Mouse (Mus musculus): ENCODE measurements at regions not wholly inside any gene's neighbourhood (a gene's known extent, or its start where the extent isn't known, plus 50 kb on each side); places are given as distances from the start of the nearest gene placed in this dataset.

DNA sequence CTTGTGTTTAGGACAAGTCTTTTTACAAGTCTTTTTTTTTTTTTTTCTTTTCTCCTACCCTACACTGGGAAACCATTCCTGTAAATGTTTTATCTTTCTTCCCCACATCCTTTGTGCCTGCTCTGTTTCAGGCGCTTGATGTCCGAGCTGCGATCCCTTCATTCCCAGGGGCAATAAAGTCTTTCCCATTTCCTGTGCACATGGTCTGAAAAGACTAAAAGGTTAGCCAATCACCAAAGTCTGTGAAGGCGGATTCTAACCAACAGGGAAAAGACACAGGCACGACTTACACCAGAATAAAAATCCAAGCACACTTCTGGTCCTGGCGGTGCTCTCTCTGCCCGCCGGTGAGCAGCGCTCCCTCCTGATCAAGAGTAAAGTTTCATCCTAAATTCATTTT, 135.3 kb upstream of the Slc38a2 start:
- H3K4me3 ChIP-seq (ENCODE audit: insufficient read depth, poor library complexity, severe bottlenecking) = no peak overlapping the region
- no peak overlapping the region for H3ac ChIP-seq (ENCODE audit: control insufficient read depth, insufficient read length, low read depth)
- no peaks in the 10 kb centered on the region for H3K79me2 ChIP-seq (ENCODE audit: control insufficient read depth, insufficient read depth)
- H3K27me3 ChIP-seq (ENCODE audit: control insufficient read depth, insufficient read depth, insufficient read length) = no peaks in the 10 kb centered on the region
- no peaks in the 10 kb centered on the region for H3K36me3 ChIP-seq (ENCODE audit: control insufficient read depth, insufficient read depth)
- TF ChIP-seq CTCF (IDR thresholded peaks at IDR 0.05; ENCODE audit: control insufficient read depth, insufficient read depth, insufficient read length) (no peak), CEBPB (IDR thresholded peaks at IDR 0.05; ENCODE audit: low read depth) (no peak), FOSL1 (IDR thresholded peaks at IDR 0.05; ENCODE audit: insufficient read depth, low read length, poor library complexity, severe bottlenecking) (no peak), MYOG (IDR thresholded peaks at IDR 0.05; ENCODE audit: control insufficient read depth, extremely low read depth, insufficient read length) (no peak), USF1 (IDR thresholded peaks at IDR 0.05; ENCODE audit: low read depth) (no peak)
- H3K79me3 ChIP-seq (ENCODE audit: low read depth) = no peaks in the 10 kb centered on the region

DNA sequence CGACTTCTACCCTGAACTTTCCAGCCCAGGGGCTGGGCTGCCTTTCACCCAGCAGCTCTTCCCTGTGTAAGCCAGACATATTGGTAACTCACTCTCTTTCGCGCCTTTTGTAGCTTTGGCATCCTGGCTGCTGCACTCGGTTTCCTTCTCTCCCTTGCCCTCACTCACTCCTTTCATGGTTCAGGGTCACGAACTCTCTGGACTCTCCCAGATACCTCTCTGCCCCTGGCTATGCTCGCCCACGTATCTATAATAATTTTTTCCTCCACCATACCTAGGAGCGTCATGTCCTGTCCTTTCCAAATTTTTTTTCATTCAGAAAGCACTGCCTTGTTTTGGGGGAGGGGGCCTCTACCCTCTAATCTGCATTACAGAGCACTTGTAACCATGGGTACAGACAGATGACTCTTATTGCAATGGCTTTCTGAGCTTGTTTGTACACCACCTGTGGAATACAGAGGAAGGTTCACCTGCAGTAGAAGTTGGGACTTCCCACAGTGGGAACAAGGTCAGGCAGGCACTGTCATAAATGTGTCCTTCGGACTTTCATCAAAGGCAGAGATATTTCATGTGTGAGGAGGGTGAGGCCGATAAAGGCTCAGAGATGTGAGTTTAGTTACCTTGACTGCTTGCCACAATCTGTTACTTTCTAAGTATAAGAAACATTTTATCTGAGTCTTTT, 134.8 kb upstream of the Slc38a2 start:
- H3K27me3 ChIP-seq (ENCODE audit: control insufficient read depth, insufficient read depth, insufficient read length) = no peaks in the 10 kb centered on the region
- H3K79me3 ChIP-seq (ENCODE audit: low read depth) = no peaks in the 10 kb centered on the region
- no peak overlapping the region for H3ac ChIP-seq (ENCODE audit: control insufficient read depth, insufficient read length, low read depth)
- no peaks in the 10 kb centered on the region for H3K79me2 ChIP-seq (ENCODE audit: control insufficient read depth, insufficient read depth)
- no peak overlapping the region for H3K4me3 ChIP-seq (ENCODE audit: insufficient read depth, poor library complexity, severe bottlenecking)
- H3K36me3 ChIP-seq (ENCODE audit: control insufficient read depth, insufficient read depth) = no peaks in the 10 kb centered on the region
- TF ChIP-seq MYOD1 (IDR thresholded peaks at IDR 0.05; ENCODE audit: control insufficient read depth, insufficient read length, low read depth) (no peak), FOSL1 (IDR thresholded peaks at IDR 0.05; ENCODE audit: insufficient read depth, low read length, poor library complexity, severe bottlenecking) (no peak), USF1 (IDR thresholded peaks at IDR 0.05; ENCODE audit: low read depth) (no peak), MYOG (IDR thresholded peaks at IDR 0.05; ENCODE audit: control insufficient read depth, extremely low read depth, insufficient read length) (no peak), CTCF (IDR thresholded peaks at IDR 0.05; ENCODE audit: control insufficient read depth, insufficient read depth, insufficient read length) (no peak), MAX (IDR thresholded peaks at IDR 0.05) (no peak), CEBPB (IDR thresholded peaks at IDR 0.05; ENCODE audit: low read depth) (no peak)

DNA sequence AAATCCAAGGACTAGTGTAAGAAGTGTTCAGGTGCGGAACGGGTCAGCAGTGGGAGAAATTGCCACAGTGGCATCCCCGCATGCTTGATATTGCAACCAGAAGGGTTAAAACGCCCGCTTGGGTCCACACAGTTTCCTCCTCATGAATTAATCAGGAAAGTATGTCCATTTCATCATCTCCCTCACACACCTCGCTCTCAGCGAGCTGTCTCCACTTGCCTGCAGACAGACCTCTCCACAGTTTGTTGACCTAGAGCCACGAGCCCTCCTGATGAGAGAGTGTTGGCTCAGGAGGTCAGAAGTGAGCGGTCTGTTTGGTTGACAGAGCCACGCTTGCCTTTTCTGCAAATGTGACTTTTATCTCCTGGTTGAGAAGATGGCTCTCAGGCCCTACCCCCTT, 132.9 kb upstream of the Slc38a2 start:
- no peak overlapping the region for H3ac ChIP-seq (ENCODE audit: control insufficient read depth, insufficient read length, low read depth)
- TF ChIP-seq FOSL1 (IDR thresholded peaks at IDR 0.05; ENCODE audit: insufficient read depth, low read length, poor library complexity, severe bottlenecking) (no peak), MAX (IDR thresholded peaks at IDR 0.05) (no peak), MYOD1 (IDR thresholded peaks at IDR 0.05; ENCODE audit: control insufficient read depth, insufficient read length, low read depth) (no peak), USF1 (IDR thresholded peaks at IDR 0.05; ENCODE audit: low read depth) (no peak), CEBPB (IDR thresholded peaks at IDR 0.05; ENCODE audit: low read depth) (no peak), MYOG (IDR thresholded peaks at IDR 0.05; ENCODE audit: control insufficient read depth, extremely low read depth, insufficient read length) (no peak), CTCF (IDR thresholded peaks at IDR 0.05; ENCODE audit: control insufficient read depth, insufficient read depth, insufficient read length) (no peak)
- no peaks in the 10 kb centered on the region for H3K27me3 ChIP-seq (ENCODE audit: control insufficient read depth, insufficient read depth, insufficient read length)
- H3K4me3 ChIP-seq (ENCODE audit: insufficient read depth, poor library complexity, severe bottlenecking) = no peak overlapping the region
- H3K79me3 ChIP-seq (ENCODE audit: low read depth) = no peaks in the 10 kb centered on the region
- no peaks in the 10 kb centered on the region for H3K36me3 ChIP-seq (ENCODE audit: control insufficient read depth, insufficient read depth)
- H3K79me2 ChIP-seq (ENCODE audit: control insufficient read depth, insufficient read depth) = no peaks in the 10 kb centered on the region

DNA sequence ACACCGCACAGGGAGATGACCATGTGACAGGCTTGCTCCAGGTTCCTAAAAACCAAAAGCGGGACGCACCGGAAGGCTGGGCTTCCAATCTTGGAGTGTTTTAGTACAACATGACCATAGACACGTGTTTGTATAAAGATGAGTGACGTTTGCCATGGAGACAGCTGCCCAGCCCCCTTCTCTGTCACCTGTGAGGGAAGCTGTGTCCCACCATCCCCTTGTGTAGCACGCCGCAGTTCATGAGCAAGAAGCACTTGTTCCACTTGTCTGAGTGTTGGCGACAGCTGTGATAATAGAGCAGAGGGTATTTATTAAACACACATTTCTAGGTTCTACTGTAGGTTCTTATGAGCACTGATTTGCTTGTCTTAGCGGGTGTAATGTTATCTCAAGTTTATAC, 131.7 kb upstream of the Slc38a2 start:
- TF ChIP-seq USF1 (IDR thresholded peaks at IDR 0.05; ENCODE audit: low read depth) = no peak
- peak; percentile 67 for TF ChIP-seq MYOD1 (IDR thresholded peaks at IDR 0.05; ENCODE audit: control insufficient read depth, insufficient read length, low read depth)
- Histone ChIP-seq H3ac (ENCODE audit: control insufficient read depth, insufficient read length, low read depth) (no peak overlapping the region), H3K79me3 (ENCODE audit: low read depth) (no peaks in the 10 kb centered on the region), H3K4me3 (ENCODE audit: insufficient read depth, poor library complexity, severe bottlenecking) (no peak overlapping the region), H3K27me3 (ENCODE audit: control insufficient read depth, insufficient read depth, insufficient read length) (no peaks in the 10 kb centered on the region), H3K79me2 (ENCODE audit: control insufficient read depth, insufficient read depth) (no peaks in the 10 kb centered on the region), H3K36me3 (ENCODE audit: control insufficient read depth, insufficient read depth) (no peaks in the 10 kb centered on the region)

DNA sequence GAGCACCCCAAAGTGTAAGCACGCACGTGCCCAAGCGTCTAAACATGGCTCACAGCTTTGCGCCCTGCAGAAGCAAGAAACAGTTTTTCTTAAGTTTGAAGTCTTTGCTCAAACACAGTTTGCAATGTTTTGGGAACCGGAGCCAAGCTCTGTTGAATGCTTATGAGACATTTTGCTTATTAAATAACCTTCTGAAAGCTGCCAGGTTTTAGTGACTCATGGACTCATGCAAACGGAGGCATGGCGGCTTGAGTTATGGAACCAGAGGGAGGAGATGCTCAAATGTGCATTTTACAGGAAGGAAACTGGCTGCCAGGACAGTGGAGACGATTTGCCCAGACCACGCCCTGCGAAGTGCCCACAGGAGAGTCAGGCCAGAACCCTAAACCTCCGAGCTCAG, 131.0 kb upstream of the Slc38a2 start:
- H3K4me3 ChIP-seq (ENCODE audit: insufficient read depth, poor library complexity, severe bottlenecking) = no peak overlapping the region
- no peaks in the 10 kb centered on the region for H3K79me2 ChIP-seq (ENCODE audit: control insufficient read depth, insufficient read depth)
- H3K27me3 ChIP-seq (ENCODE audit: control insufficient read depth, insufficient read depth, insufficient read length) = no peaks in the 10 kb centered on the region
- no peaks in the 10 kb centered on the region for H3K79me3 ChIP-seq (ENCODE audit: low read depth)
- H3K36me3 ChIP-seq (ENCODE audit: control insufficient read depth, insufficient read depth) = no peaks in the 10 kb centered on the region
- no peak overlapping the region for H3ac ChIP-seq (ENCODE audit: control insufficient read depth, insufficient read length, low read depth)
- TF ChIP-seq MYOD1 (IDR thresholded peaks at IDR 0.05; ENCODE audit: control insufficient read depth, insufficient read length, low read depth) (no peak), CEBPB (IDR thresholded peaks at IDR 0.05; ENCODE audit: low read depth) (no peak), MAX (IDR thresholded peaks at IDR 0.05) (peak; percentile 43), MYOG (IDR thresholded peaks at IDR 0.05; ENCODE audit: control insufficient read depth, extremely low read depth, insufficient read length) (no peak), USF1 (IDR thresholded peaks at IDR 0.05; ENCODE audit: low read depth) (peak; percentile 15)

DNA sequence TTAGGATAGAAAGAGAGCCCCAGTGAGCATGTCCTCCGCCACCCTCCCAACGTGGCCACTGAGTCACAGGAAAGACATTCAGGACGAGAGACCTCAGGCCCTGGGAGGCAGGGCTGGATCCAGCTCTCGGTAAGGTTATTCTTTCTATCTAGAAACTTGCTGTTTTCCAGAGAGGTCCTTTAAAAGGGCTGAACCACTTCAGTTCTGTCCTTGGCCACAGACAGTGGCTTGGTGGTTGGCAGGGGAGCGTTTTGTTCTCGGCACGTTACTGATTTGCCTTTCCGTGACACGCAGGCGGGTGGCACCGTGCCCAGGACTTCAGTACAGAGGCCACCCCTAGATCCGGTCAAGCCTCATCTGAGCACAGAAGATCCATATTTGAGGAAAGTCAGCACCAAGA, 130.4 kb upstream of the Slc38a2 start:
- H3K36me3 ChIP-seq (ENCODE audit: control insufficient read depth, insufficient read depth) = no peaks in the 10 kb centered on the region
- peak overlapping the region; percentile 46 for H3ac ChIP-seq (ENCODE audit: control insufficient read depth, insufficient read length, low read depth)
- TF ChIP-seq MAX (IDR thresholded peaks at IDR 0.05) = peak; percentile 45
- TF ChIP-seq CTCF (IDR thresholded peaks at IDR 0.05; ENCODE audit: control insufficient read depth, insufficient read depth, insufficient read length) = no peak
- H3K27me3 ChIP-seq (ENCODE audit: control insufficient read depth, insufficient read depth, insufficient read length) = no peaks in the 10 kb centered on the region
- H3K4me3 ChIP-seq (ENCODE audit: insufficient read depth, poor library complexity, severe bottlenecking) = no peak overlapping the region
- no peaks in the 10 kb centered on the region for H3K79me3 ChIP-seq (ENCODE audit: low read depth)
- no peaks in the 10 kb centered on the region for H3K79me2 ChIP-seq (ENCODE audit: control insufficient read depth, insufficient read depth)
